Mouse (Mus musculus): Measurements from ENCODE around the gene Hcrt.

Gene Hcrt

DNA sequence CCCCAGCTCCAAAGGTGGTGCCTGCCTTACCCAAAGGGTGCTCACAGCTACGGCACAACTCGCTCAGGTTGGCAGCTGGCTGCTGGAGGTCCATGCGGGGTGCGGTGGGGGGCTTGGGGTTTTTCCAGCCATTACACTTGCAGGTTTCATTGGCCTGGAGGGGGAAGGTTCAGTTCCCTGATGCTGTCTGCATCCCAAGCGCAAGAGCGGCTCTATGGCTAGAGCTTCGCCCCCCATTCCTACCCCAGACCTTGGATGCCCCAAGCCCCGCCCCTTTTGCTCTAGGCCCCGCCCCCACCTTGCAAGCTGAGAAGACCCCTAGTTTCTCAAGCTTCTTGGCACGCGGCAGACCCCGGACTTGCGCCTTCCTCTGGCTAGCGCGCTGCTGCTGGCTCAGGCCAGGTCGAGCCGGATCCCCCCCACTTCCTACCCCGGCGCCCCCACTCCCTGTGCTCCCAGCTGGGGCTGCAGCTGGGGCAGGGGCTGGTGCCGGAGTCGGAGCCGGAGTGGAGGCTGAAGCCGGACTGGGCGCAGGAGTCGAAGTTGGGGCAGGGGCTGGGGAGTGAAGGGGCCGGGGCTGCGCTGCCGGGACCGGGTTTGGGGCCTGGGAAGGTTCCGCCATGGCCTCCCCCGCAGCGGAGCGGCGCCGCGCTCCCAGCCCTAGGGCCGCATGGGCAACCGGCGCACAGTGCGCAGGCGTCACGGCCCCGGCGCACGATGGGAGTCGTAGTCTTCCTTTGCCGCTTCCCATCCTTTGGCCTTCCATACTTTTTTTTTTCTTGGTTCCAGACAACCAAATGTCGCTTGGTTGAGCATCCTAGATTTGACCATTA is 50.7 kb downstream of the Hcrt start, which contains the start of gene Kat2a:
Kat2a (minus strand) TSS at position 683 of the 833 bp plus-strand sequence.
- peak; percentile 88 for DNase-seq (ENCODE audit: low read depth, low spot score)
